Mouse (Mus musculus) frontal cortex, adult (tissue): ENCODE data around the gene Tex45.

Experiments used
- ATAC-seq: cut with Nextera tagmentation; 2 replicates; pipeline ENCODE4 v1.9.2; 2017; ENCODE audit warnings: mild to moderate bottlenecking, moderate library complexity, mixed read lengths; ENCODE audit not compliant: low TSS enrichment

The Tex45 gene

DNA sequence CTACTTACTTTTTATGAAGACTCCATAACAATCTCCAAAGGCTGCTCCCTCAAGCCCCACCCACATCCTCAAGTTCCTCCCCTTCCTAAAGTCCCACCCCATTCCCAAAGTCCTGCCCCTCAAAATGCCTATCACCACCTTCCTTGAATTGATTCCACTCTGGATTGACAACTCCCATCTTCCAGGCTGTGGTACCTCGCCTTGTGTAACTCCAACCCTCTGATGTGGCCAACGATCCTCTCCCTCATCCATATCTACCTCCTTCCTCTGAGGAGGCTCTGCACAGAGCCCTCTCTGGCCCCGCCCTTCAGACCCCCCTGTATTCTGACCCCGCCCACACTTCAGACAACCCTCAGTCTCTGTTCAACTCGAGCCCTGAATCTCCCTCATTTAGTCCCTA is 14.5 kb downstream of the Tex45 start:
- no peak for ATAC-seq

DNA sequence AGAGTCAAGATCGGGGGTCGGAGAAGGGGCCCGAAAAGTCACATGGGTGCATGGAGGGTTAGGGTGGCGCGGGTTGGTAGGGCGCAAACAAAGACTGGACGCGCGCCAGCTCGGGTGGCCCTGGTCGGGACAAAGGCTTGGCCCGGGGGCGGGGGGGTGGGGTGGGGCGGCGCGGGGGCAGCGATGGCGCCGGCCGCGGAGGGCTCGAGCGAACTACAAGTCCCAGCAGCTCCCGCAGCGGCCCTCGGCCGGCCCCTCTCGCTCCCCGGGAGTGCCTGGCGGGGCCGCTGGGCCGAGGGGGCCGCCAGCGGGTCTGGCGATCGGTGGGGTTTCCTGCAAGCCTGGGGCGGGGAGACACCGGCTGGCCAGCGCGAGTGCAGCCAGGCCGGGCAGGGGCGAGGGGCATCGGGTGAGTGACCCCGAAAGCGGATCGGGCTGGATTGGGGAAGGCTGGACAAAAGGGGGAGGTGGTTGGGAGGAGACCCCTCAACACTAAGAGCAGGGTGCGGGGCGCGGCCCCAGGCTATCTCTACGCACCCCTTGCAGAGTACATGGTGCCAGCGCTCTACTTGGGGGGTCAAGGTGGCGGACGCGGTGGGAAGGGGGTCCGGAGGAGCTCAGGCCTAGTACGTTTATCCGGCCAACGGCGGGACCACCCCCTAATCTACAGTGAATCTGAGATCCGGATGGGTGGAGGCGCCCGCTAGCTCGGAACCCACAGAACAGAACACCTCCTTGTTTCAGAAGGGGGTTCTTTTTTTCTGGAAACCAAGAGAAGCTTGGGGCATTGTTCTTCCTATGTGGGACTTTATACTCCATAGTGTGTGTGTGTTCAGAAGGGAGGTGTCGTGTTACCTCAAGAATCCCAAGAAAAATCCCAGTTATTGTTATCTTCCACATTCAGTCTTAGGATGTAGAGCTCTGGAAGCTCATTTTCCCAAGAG is 22.5 kb downstream of the Tex45 start, which contains the start of gene Zfp358:
Gene Zfp358 (plus strand): TSS at position 238 of the 944 bp plus-strand sequence.
- ATAC-seq = peak; percentile 84

DNA sequence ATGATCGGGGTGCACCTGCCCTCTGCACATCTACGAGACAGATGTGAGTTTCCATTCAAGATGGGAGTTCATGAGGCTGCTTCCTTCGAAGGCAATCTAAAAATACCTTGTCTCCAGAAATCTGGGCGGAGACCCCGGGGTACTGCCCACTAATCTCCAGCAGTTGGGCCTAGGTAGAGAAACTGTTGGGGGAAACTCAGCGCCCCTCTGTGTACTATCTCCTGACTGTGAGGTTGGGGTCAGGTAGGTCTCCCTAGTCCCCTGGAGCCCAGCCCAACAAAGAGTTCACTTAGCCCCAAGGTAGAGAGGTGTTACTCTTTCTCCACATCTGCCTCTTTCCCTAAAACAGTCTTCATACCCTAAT is 23.2 kb downstream of the Tex45 start:
- ATAC-seq = no peak

DNA sequence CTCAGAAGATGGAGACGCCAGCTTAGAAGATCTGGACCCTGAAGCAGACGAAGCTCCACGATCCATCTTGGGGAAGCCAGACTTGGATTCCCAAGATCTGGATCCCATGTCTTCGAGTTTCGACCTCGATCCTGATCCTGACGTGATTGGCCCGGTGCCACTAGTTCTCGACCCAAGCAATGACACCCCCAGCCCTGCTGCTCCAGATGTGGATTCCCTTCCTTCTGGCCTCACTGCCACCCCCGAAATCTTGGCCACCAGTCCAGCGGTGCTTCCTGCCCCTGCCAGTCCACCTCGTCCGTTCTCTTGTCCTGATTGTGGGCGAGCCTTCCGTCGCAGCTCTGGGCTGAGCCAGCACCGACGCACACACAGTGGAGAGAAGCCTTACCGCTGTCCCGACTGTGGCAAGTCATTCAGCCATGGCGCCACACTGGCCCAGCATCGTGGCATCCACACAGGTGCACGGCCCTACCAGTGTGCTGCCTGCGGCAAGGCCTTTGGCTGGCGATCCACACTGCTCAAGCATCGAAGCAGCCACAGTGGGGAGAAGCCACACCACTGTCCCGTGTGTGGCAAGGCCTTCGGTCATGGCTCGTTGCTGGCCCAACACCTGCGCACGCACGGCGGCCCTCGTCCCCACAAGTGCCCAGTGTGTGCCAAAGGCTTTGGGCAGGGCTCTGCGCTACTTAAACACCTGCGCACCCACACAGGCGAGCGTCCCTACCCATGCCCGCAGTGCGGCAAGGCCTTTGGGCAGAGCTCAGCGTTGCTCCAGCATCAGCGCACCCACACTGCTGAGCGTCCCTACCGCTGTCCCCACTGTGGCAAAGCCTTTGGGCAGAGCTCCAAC is 25.1 kb downstream of the Tex45 start:
- no peak for ATAC-seq

DNA sequence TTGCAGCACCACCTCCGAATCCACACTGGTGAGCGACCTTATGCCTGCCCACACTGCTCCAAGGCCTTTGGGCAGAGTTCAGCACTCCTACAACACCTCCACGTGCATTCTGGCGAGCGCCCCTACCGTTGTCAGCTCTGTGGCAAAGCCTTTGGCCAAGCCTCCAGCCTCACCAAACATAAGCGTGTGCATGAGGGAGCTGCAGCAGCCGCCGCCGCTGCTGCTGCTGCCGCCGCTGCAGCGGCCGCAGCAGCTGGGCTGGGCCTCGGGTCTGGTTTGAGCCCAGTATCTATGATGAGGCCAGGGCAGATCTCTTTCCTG is 25.7 kb downstream of the Tex45 start:
- ATAC-seq = no peak

DNA sequence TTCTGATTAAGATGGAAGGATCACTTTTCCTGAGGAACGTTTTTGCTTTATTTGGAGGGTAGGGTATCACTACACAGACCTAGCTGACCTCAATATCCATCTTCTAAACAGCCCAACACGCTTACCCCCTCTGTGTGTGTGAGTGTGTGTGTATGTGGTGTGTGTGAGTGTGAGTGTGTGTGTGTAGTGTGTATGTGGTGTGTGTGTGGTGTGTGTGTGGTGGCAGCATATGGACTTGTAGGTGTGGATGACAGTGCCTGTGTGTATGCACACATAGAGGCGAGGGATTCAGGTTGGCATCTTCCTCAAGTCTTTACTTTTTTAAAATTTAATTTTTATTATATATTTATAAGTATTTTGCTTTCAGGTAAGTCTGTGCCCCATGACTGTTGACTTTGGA is 27.9 kb downstream of the Tex45 start:
- ATAC-seq = no peak

DNA sequence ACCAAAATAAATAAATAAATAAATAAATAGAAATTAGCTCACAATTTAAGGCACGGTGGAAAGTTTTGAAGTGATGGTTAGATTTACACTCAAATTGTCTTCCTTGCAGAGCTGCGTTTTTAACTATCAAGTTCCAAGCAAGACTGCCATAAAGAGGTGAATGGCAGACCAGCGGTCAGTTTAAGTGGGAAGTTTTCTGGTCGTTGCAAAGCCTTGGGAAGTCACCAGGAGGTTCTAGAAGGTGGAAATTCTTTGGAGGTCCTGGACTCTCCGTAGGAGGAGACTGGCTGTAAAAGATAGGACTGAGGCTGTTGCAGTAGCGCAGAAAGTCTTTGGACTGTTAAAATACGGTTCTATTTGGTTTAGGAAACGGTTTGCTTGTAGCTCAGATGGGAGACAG is 29.1 kb downstream of the Tex45 start:
- ATAC-seq = peak; percentile 27

DNA sequence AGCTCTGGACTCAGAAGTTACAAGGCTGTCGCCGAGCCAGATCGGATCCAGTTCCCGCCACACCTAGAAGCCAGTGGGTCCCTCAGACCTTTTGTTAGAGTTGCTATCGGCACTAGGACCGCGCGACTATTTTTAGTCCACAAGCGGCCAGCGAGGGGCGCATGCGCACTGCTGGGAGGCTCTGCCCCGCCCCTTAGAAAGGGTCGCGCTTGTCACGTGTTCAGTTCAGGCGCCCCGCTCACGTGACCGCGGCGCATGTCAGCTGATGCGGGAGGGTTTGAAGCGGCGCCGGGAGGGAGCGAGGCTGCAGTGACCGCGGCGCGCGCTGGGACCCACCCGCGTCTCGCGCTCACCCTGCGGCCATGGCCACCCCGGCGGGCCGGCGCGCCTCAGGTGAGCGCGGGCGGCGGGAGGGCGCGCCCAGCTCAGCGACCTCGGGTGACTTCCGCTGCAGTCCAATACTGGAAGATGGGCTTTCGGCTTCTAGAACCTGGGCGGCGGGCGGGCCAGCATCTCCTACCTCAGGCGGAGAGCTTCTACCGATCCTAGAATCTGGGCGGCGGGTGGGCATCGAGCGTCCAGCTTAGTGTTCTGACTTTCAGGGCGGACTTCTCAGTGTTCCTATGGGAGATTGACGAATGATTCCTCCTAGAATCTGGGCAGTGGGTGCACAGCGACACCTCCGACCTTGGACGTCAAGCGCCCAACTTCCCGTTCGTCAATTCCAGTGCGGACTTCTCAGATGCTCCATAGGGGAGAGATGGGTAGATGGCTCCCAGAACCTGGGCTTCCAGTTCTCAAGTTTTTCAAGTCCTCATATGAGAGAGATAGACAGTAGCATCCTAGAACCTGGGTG is 29.8 kb downstream of the Tex45 start, which contains the start of gene Mcoln1:
Gene Mcoln1 (plus strand): TSS at position 223 of the 856 bp plus-strand sequence.
- peak; percentile 71 for ATAC-seq

DNA sequence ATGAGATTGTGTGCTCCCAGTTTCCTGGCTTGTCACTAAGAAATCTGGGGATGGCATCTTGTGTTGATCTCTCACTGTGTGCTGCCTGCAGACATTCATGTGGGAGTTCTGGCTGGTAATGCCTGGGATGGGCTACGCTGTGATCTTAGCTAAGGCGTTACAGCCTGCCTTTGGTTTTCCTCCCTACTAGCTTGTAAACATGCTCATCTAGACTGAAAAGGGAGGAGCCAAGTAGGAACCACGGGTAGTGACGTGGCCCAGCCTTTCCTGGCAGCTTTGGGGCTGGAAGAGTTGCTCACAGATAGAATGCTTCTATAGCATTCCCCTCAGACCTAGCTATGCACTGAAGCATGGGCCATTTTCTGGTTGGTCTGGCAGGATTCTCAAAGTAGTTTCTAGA is 31.6 kb downstream of the Tex45 start:
- ATAC-seq = peak; percentile 39; the same call in 1 of the 2 replicates

DNA sequence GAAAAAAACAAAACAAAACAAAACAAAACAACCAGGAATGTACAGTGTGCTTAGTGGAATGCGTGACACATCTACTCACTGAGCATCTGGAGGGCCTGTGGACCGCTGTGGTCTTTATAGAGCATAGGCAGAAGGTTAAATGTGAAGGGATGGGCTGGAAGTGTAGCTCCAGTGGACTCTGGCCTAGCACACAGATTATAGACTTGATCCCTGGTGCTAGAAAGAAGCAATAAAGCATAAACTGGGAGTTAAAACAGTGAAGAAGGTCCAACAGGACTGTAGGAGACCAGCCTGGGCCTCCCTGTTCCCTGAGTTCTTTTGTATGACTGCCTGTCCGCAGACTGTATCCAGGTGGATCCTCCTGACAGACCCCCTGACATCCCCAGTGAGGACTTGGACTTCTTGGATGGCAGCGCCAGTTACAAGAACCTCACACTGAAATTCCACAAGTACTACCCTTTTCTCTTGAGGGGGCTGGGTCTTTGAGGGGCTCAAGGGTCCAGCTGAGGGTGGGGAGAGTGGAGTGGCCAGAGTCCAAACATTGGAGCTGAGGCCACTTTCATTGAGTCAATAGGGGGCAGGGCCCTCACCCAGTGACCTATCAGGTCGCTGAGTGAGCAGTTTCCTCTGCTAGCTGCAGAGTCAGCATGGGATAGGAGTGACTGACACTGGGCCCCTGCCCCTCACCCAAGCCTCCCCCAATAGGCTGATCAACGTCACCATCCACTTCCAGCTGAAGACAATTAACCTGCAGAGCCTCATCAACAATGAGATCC is 37.5 kb downstream of the Tex45 start:
- no peak for ATAC-seq

DNA sequence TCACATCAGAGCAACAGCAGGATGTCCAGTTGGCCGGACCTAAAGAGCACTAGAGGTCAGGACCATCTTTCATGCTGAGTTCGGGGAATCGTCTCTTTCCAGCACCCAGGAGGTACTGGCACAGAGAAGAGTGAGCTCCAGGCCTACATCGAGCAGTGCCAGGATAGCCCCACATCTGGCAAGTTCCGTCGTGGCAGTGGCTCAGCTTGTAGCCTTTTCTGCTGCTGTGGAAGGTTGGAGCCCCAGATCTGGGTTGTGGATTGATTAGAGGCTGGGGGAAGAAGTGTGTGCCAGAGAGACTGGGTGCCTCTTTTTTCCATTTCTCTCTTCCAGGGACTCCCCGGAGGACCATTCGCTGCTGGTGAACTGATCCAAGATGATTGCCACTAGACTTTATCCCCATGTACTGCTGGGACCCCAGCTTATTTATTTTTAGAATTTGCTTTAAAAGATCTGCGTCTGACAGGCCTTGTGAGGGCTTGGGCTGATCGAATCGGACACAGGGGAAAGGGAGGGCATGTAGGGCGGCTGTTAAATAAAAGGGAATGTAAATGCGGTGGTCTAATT is 44.1 kb downstream of the Tex45 start:
- ATAC-seq = no peak

DNA sequence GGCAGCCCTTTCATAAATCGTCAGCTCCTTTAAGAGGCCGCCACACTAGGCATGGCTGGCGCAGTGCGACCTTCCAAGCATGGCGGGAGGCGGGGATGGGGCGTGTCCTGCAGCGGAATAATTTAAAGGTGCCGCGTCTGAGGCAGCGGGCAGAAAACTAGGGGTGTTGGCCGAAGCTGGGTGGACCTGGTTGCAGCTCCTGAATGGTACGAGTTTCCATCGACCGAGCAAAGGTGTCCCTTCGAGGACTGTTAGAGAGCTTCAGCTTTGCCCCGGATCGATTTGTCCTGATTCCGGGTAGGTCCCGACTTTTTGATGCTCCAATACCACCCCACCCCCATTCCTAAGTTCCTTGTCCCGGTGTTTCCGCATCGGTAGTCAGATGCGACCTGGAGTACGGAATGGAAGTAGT is 44.6 kb downstream of the Tex45 start, which contains the start of gene Pnpla6:
Gene Pnpla6 (plus strand): TSS at position 125 of the 412 bp plus-strand sequence.
- ATAC-seq = peak; percentile 62

DNA sequence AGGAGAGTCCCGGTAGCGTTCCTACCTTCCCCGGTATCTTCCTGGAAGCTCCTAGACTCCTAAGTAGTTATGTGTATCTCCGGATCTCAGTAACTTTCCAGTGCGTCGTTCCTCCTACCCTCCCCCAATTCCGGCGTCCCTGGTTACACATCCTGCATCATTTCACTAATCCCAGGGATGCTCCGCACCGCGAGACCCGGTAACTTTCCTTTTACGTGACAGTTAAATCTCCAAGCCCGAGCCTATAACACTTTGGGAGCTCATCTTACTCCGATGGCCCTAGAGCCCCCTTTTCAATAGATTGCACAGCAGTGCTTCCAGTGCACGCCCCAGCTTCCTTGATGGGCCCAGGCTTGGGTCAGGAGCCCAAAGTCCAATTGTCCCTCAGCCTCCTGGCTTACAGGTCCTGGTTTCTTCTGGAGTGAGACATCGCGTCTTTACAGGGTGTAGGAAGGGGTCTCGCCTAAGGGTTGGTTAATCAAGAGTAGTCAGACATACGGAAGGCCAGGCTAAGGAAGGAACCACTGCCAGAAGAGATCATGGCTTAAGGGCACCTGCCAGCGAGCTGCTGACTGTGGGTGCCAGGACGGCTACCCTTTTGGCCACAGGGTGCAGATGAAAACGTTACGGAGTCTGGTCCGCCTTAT is 45.2 kb downstream of the Tex45 start:
- ATAC-seq = peak; percentile 36

DNA sequence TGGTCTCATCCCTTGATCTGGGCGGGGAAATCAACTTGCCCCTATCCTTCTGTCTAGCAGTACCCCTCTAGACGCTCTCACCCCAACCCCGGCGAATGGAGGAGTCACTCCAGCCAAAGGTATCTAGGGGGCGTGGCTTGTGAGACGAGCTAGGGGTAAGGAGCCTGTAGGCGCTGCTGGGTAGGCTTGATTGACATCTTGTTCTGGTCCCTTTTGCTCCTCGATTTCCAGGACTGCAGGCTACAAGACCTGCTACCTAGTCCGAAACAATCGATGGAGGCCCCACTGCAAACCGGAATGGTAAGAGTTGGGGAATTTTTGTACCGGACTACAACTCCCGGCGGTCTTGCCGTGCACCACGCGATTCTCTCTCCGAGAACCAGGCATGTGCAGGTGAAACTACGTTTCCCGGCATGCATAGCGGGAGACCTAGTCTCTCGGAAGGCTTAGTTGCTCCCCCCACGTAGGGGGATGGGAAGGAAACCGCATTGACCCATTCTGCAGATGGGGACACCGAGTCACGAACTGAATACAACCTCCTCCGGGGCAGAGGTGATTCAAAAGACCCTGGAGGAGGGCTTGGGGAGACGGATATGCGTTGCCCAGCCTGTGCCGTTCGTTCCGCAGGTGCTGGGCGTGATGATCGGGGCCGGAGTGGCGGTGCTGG is 45.9 kb downstream of the Tex45 start:
- ATAC-seq = peak; percentile 74

DNA sequence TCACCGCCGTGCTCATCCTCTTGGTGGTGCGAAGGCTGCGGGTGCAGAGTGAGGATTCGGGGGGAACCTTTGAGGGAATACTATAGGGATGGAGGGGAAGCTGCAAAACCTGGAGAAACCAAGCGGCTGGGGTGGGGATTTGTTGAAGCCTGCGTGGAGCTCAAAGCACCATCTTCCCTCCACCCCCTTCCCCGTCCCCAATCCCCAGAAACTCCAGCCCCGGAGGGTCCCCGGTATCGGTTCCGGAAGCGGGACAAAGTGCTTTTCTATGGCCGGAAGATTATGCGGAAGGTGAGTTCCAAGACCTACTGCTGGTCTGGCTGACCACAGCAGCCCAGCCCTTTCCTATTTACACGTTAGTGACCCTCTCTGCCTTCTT is 46.4 kb downstream of the Tex45 start:
- ATAC-seq = no peak; the same call in 1 of the 2 replicates

DNA sequence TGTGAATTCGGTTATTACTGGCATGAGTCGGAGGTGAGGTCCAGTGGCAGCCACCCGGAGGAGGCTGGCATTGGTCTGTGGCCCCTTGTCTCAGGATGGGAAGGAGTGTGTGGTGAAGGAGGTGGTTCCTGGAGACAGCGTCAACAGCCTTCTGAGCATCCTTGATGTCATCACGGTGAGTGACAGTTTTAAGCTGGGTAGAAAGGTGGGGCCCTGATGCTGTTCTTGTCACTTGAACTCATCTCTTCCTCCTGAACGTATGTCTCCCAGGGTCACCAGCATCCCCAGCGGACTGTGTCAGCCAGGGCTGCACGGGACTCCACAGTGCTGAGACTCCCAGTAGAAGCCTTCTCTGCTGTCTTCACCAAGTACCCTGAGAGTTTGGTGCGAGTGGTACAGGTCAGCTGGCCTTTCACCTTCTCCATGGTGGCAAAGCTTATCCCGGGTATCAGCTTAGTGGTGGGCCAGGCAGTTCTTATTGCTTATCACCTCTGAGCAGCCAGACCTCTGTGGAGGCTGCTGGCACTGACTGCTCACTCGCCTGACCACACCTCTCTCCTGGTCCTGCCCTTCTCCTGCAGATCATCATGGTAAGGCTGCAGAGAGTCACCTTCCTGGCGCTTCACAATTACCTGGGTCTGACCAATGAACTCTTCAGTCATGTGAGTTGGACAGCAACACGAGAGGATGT is 51.5 kb downstream of the Tex45 start:
- ATAC-seq = no peak

DNA sequence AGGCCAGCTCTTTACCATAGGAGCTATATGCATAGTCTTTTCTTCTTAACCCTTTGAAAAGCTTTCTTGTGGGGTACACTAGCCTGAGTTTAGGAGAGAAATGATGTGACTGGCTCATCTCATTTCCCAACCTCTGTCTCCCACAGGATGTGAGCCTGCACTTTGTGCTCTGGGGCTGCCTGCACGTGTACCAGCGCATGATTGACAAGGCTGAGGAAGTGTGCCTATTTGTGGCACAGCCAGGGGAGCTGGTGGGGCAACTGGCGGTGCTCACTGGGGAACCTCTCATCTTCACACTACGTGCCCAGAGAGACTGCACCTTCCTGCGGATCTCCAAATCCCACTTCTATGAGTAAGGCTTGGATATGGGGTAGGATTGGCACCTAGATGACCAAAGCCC is 60.2 kb downstream of the Tex45 start:
- no peak for ATAC-seq

DNA sequence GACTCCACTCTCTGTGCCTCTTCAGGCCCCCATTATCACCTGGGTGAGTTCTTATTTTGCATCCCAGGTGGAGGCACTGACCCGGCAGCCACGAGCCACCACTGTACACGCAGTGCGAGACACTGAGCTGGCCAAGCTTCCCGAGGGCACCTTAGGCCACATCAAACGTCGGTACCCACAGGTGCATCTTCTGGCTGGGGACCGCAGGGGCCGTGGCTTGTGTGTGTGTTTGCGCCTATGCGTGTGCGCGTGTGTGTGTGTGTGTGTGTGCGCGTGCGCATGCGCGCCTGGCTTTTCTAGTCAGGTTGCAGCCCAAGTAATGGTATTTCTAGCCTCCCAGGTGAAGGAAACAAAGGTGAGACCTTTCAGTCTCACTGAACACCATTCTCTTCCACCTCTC is 61.3 kb downstream of the Tex45 start:
- ATAC-seq = no peak
